Mouse (Mus musculus): ENCODE data around the gene Adgrl1. TPM values are rescaled to one million over a fixed set of nuclear protein-coding genes. Genes with fewer than 3 reads are reported as not detected.

The Adgrl1 gene
- total RNA-seq (2021), result 100 to 1,000 TPM; 422 to 433 TPM

- intact Hi-C loops (cut with DNase I), result loop anchor here (1.0 to 5.0 kb wide), 5 partner anchors 17 to 237 kb away; partner anchors contain the start of genes Asf1b, Gm10644 and Samd1
- DNase-seq (ENCODE audit: low spot score in 2 of 2), result peak; percentile 95 to 98
These were observed at the start of gene Adgrl1 for GRCm38 (mm10) chr8:83899363-83900252. Gene Adgrl1 (plus strand): TSS chr8:83900105.

DNA sequence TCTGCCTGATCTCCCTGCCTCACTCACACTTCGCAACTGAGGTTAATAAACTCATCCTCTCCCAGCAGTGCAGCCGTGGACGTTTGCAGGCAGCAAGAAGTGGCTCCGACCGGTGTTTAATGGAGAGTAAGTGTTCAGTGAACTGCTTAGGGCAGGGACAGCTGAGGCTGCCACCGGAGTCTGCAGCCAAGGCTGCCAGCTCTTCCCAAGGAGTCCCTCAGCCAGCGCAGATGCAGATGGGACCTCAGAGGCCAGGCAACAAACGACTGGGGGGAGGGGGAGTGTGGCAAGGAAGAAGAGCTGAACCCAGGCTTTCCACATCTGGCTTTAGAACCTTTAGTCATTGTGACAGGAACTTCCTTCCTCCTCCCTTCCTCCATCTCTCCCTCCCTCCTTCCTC lies 47.6 kb upstream of the Adgrl1 start:
- intact Hi-C loops (cut with DNase I), result no loop called here
- no peak for DNase-seq (ENCODE audit: low spot score in 2 of 2)

DNA sequence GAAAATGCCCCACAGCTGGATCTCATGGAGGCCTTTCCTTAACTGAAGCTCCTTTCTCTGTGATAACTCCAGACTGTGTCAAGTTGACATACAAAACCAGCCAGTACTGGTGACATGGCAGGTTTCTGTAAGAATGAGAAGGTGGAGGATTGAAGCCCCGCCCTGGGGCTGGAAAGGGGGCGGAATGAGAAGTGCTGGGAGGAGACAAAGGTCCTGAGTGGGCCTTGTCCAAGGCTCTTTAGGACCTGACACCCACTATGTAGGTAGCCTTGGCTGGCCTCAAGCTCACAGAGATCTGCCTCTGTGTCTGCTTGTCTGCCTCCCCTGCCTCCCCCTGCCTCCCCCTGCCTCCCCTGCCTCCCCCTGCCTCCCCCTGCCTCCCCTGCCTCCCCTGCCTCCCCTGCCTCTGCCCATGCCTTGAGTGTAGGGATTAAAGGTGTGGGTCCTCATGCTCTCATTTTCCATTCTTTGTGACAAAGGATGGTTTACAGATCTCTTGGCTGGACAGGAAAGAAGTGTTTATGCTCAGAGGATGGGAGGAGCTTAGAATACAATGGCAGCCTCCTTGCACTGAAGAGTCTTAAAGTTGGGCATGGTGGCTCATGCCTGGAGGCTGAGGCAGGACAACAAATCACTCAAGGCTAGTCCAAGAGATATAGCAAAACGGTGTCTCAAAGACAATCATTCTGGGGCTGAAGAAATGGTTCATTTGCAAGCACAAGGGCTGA lies 46.4 kb upstream of the Adgrl1 start:
- no peak for DNase-seq (ENCODE audit: low spot score in 2 of 2)
- intact Hi-C loops (cut with DNase I), result no loop called here

DNA sequence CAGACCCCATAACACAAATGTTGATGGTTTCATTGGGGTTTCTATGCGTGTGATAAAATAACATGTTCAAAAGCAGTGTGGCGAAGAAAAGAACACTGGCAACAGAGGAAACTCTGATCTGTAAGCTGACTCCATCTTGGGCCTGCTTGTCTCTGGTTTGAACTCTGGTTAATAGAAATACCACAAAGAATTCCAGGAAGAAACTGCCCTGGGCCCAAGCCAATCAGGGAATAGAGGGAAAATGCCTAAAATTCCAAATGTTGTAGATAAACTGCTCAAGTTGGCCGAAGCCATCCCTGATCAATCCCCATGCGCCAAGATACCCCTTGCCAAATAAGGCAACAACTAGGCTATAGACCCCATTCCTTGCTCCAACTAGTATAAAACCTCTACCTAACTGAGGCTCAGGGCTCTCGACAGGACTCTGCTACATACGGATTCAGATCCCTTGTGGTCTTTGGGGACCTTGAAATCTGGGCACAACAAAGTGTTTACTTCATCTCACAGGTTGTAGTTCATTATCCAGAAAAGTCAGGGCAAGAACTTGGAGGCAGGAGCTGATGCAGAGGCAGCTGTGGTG lies 43.3 kb upstream of the Adgrl1 start:
- intact Hi-C loops (cut with DNase I), result no loop called here
- DNase-seq (ENCODE audit: low spot score in 2 of 2), result no peak

GRCm38 (mm10) chr8:83862439-83863268 lies 37.3 kb upstream of the Adgrl1 start:
- no peak for DNase-seq (ENCODE audit: low spot score in 2 of 2)
- intact Hi-C loops (cut with DNase I), result no loop called here

- intact Hi-C loops (cut with DNase I), result loop anchor here (1.0 kb wide), 2 partner anchors 24 to 92 kb away; no protein-coding TSS in a partner anchor
These were observed 24.8 kb upstream of the Adgrl1 start for GRCm38 (mm10) chr8:83874881-83875655.

GRCm38 (mm10) chr8:83875656-83876040 lies 24.3 kb upstream of the Adgrl1 start:
- DNase-seq (ENCODE audit: low spot score in 2 of 2), result peak; percentile 52 to 70
- intact Hi-C loops (cut with DNase I), result loop anchor here (1.0 kb wide), 2 partner anchors 24 to 92 kb away; no protein-coding TSS in a partner anchor

More at GRCm38 (mm10) chr8:83874881-83875655, 24.8 kb upstream of the Adgrl1 start:
- DNase-seq (ENCODE audit: low spot score in 2 of 2), result peak; percentile 56 to 63

DNA sequence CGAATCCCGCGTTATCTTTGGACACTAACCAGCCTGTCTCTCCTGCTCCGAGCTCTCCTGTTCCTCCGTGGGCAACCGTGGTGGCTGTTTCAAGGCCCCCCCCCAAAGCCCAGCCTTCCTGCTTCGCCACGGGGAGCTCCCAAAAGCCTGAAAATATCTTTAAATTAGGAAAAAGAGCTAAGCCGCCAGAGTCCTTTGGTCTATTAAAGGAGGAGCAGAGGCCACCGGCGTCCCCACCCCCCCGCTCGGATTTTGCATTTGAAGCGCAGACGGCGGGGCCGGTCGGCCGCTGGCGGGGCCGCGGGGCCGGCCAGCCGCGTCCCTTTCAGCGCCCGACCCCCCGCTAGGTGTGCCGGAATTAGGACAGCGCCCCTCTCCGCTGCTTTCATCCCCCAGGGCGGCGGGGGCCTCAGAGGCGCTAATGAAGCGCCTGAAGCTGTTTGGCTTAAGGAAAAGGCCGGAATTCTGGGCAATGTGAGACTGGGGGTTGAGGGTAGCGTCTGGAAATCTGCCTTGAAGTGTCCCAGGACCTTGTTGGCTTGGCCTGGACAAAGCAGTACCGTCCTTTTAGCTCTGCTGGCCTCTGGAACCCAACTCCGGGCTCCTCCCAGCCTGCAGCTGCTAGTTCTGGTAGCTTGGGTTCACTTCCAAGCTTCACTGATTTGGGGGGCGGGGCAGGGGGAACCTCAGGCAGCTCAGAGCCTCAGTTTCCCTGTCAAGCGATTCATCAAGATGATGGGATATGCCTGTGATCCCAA lies 23.6 kb upstream of the Adgrl1 start:
- intact Hi-C loops (cut with DNase I), result no loop called here
- no peak for DNase-seq (ENCODE audit: low spot score in 2 of 2)

- DNase-seq (ENCODE audit: low spot score in 2 of 2), result no peak
- intact Hi-C loops (cut with DNase I), result no loop called here
These were observed 23.1 kb upstream of the Adgrl1 start for GRCm38 (mm10) chr8:83876838-83877223.

- intact Hi-C loops (cut with DNase I), result no loop called here
- DNase-seq (ENCODE audit: low spot score in 2 of 2), result no peak
These were observed 11.5 kb upstream of the Adgrl1 start for GRCm38 (mm10) chr8:83888409-83888808.

DNA sequence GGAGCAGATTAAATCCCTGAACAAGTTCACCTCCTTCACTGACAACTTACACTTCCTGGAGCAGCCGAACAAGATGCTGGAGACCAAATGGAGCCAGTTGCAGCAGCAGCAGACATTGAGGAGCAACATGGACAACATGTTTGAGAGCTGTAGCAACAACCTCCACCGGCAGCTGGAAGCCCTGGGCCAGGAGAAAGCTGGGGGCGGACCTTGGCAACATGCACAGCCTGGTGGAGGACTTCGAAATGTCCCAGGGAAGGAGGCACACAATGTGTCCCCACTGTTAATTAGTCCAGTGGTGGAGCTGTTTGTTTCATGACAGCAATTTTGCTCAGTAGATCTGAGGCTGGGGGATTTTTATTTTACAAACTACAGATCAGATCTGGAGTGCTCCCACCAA lies 7.8 kb upstream of the Adgrl1 start:
- no peak for DNase-seq (ENCODE audit: low spot score in 2 of 2)
- intact Hi-C loops (cut with DNase I), result loop anchor here (5.0 kb wide), 1 partner anchor 165 kb away; no protein-coding TSS in a partner anchor

DNA sequence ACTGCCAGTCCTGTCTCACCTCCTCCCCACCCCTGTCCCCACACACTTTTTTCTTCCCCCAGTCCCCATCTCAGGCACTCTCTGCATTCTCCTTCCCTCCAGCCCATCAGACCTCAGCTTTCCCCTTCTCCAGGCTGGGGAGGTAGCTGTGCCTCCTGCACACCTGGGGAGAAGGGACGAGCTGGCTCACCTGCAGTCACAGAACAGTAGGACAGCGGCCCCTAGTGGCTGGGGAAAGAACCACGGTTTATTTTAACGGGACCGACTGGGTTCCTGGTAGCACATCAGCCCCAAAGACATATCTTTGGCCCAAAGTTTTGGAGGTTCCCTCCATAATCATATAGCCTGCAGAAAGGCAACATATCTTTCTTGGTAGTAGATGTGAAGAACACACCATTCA lies 6.0 kb upstream of the Adgrl1 start:
- DNase-seq (ENCODE audit: low spot score in 2 of 2), result peak; percentile 75 to 81
- intact Hi-C loops (cut with DNase I), result loop anchor here (2.0 to 5.0 kb wide), 2 partner anchors 111 to 167 kb away; no protein-coding TSS in a partner anchor

DNA sequence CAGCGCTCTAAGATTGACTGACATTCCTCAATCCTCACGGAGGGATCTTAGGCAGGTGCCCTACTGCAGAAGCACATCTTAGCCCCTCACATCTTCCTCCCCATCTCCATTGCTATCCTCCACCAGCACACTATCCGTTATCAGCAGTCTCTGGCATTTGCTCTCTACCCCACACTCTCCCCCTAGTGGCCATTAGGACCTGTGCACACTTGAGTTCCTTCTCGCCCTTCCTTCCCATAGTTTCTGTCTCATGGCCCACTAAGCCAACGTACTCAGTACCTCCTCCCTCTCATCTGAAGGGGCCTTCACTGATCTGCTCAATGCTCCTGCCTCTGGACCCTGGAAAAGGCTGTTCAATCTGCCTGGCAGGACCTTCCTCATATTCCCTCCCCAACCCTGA lies 4.0 kb upstream of the Adgrl1 start:
- DNase-seq (ENCODE audit: low spot score in 2 of 2), result no peak
- intact Hi-C loops (cut with DNase I), result loop anchor here (2.0 to 5.0 kb wide), 2 partner anchors 113 to 234 kb away; no protein-coding TSS in a partner anchor

DNA sequence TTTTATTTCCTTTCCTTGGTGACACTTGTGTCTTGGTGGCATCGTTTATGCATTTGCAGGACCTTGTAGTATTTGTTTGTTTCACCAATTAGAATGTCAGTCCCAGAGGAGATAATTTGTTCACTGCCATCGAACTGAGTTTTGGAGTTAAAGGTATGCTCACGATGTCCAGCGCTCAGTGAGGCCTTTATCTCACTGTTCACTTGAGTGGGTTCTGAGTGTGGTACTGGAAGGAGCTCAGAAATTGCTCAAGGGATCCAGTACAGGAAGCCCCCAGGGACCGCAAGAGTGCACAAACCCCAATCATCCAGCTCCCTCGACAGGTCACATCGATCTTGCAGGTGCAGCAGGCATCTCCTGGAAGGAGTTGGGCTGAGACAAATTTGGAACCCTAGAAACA lies 3.4 kb upstream of the Adgrl1 start:
- intact Hi-C loops (cut with DNase I), result loop anchor here (5.0 kb wide), 1 partner anchor 234 kb away; no protein-coding TSS in a partner anchor
- no peak for DNase-seq (ENCODE audit: low spot score in 2 of 2)

GRCm38 (mm10) chr8:83897211-83897610 lies 2.7 kb upstream of the Adgrl1 start:
- intact Hi-C loops (cut with DNase I), result loop anchor here (5.0 kb wide), 1 partner anchor 235 kb away; no protein-coding TSS in a partner anchor
- DNase-seq (ENCODE audit: low spot score in 2 of 2), result peak; percentile 72 to 76

- DNase-seq (ENCODE audit: low spot score in 2 of 2), result no peak
- intact Hi-C loops (cut with DNase I), result loop anchor here (5.0 kb wide), 1 partner anchor 236 kb away; no protein-coding TSS in a partner anchor
These were observed 1.4 kb upstream of the Adgrl1 start for GRCm38 (mm10) chr8:83898456-83898855.

GRCm38 (mm10) chr8:83898985-83899362 lies 931 bp upstream of the Adgrl1 start:
- DNase-seq (ENCODE audit: low spot score in 2 of 2), result peak; percentile 70 to 75
- intact Hi-C loops (cut with DNase I), result loop anchor here (1.0 to 5.0 kb wide), 3 partner anchors 24 to 237 kb away; partner anchors contain the start of genes Asf1b and Gm10644

Data from left cerebral cortex, postnatal 36 days (tissue).